Mouse (Mus musculus) erythroblast, embryonic 14.5 days (primary cell): Measurements from ENCODE around the gene Fzd2.

Experiments
- GATA1 ChIP-seq: IDR thresholded peaks from 2 replicates; pipeline ENCODE4 v1.6.1; 2012; ENCODE audit warnings: low read length, inconsistent platforms, mixed read lengths
- TAL1 ChIP-seq: IDR thresholded peaks from 3 replicates; pipeline ENCODE4 v1.6.1; 2012; ENCODE audit warnings: low read length, inconsistent platforms, mixed read lengths

DNA sequence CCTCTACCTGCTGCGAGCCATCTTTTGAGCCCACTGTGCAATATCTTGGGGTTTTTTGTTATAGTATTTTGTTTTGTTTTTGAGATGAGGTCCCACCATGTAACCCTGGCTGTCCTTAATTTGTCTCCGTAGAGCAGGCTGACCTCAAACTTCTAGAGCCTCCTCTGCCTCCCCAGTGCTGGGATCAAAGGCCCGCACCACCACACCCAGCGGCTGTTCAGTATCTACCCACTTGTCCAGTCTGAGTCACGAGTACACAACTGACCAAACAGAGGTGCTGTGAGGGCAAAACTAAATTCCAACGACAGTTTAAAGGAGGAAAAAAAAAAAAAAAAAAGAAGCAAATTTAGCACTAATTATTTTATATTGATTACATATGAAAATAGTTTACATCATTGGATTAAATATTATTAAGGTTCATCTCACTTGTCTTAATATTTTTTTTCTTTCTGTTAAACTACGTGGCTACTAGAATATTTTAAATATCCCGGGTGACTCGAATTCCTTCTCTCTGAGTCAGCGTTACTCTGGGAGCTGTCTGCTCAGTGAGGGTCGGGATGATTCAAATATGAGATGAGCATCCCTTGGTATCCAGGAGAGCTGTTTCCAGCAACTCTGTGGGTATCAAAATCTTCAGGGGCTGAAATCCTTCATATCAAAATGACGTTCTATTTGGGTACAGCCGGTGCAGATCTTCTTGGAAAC is 28.0 kb upstream of the Fzd2 start:
- TF ChIP-seq TAL1 (no peak), GATA1 (no peak)
